Mouse (Mus musculus): ENCODE measurements at regions not wholly inside any gene's neighbourhood (a gene's known extent, or its start where the extent isn't known, plus 50 kb on each side); places are given as distances from the start of the nearest gene placed in this dataset.

DNA sequence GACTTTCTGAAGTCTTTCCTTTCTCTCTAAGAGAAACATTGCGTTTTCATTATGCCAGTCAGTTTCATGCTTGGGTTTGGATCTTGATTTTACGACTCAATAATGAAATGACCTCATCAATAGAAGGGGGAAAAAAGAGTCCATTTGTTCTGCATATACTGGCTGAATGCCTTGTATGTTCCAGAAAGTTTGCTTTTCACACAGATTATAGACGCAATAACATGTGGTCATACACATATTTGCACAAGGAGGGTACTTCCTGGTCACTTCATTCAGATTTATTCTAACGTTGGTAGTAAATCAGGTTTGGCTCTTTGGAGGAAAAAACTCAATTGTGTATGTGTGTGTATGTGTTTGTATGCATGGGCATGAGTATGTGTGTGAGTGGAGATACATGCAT, 143.9 kb upstream of the Krr1 start:
- DNase-seq (ENCODE audit: low spot score) = no peak
- Histone ChIP-seq H3K4me1 (peaks cover 23% of the 10 kb centered on the region), H3K36me3 (no peaks in the 10 kb centered on the region), H3K27me3 (ENCODE audit: low read depth, poor library complexity, severe bottlenecking) (no peaks in the 10 kb centered on the region), H3K27ac (no peak overlapping the region), H3K9me3 (replicated peaks) (no peaks in the 10 kb centered on the region), H3K4me3 (no peak overlapping the region)
- WGBS = 91% methylated on average over 4 of the region's 4 CpGs

DNA sequence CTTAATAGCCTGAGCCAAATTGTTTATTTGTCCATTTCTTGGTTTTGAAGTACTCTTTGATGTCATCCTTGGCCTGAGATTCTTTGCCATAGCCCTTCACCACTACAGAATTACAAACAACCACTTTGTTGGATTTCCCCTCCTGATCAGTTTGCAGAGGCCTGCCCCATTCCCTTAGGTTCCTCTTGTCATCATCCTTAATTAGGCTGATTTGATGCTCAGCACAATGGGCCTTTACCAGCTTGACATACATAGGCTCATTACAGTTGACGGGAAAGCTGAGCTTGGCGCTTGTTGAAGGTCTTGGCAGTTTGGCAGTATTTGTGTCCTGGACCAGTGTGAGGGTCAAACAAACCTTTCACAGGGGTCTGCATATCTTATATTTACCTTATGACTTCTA, 143.2 kb upstream of the Krr1 start:
- no peak overlapping the region for H3K27ac ChIP-seq
- H3K4me1 ChIP-seq = peaks cover 28% of the 10 kb centered on the region
- 94% methylated on average over 2 of the region's 2 CpGs for WGBS
- H3K27me3 ChIP-seq (ENCODE audit: low read depth, poor library complexity, severe bottlenecking) = no peaks in the 10 kb centered on the region
- no peaks in the 10 kb centered on the region for H3K36me3 ChIP-seq
- no peak for DNase-seq (ENCODE audit: low spot score)
- H3K9me3 ChIP-seq (replicated peaks) = no peaks in the 10 kb centered on the region
- no peak overlapping the region for H3K4me3 ChIP-seq

- 61% methylated on average over 1 of the region's 1 CpGs for WGBS
- Histone ChIP-seq H3K36me3 (no peaks in the 10 kb centered on the region), H3K4me3 (no peak overlapping the region), H3K27me3 (ENCODE audit: low read depth, poor library complexity, severe bottlenecking) (no peaks in the 10 kb centered on the region), H3K4me1 (peaks cover 31% of the 10 kb centered on the region), H3K9me3 (replicated peaks) (no peaks in the 10 kb centered on the region), H3K27ac (no peak overlapping the region)
- no peak for DNase-seq (ENCODE audit: low spot score)
Observed at GRCm38 (mm10) chr10:111831105-111831504, 141.4 kb upstream of the Krr1 start.

- 54% methylated on average over 2 of the region's 2 CpGs for WGBS
- H3K9me3 ChIP-seq (replicated peaks) = no peaks in the 10 kb centered on the region
- H3K27me3 ChIP-seq (ENCODE audit: low read depth, poor library complexity, severe bottlenecking) = 0 out of 2 replicates have a peak, but pooled peaks cover 6% of the 10 kb centered on the region
- peaks cover 26% of the 10 kb centered on the region for H3K4me1 ChIP-seq
- no peak overlapping the region for H3K4me3 ChIP-seq
- H3K27ac ChIP-seq = peak overlapping the region; percentile 15; the same call in 1 of the 2 replicates
- H3K36me3 ChIP-seq = no peaks in the 10 kb centered on the region
- DNase-seq (ENCODE audit: low spot score) = no peak
Observed at GRCm38 (mm10) chr10:111833611-111834010, 138.9 kb upstream of the Krr1 start.

DNA sequence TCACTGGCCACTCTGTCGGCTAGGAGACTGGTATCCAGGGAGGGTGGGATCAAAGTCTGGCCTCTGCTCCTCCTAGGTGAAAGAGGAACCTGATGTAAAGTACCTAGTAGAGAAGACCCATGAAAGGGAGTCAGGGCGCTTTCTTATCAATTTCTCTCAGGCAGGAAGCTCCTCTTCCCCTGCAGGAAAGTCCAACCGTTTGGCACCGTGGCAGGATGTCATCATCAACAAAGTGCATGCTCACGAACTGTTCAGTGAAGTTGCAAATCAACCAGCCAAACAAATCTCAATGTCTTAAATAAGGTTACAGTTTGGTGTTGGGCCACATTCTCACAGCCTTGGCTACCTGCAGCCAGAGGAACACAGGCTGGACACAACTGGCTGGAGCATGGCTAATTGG, 138.2 kb upstream of the Krr1 start:
- Histone ChIP-seq H3K4me1 (peaks cover 26% of the 10 kb centered on the region), H3K27me3 (ENCODE audit: low read depth, poor library complexity, severe bottlenecking) (0 out of 2 replicates have a peak, but pooled peaks cover 6% of the 10 kb centered on the region), H3K4me3 (no peak overlapping the region), H3K36me3 (no peaks in the 10 kb centered on the region), H3K27ac (peak overlapping the region; percentile 62), H3K9me3 (replicated peaks) (no peaks in the 10 kb centered on the region)
- DNase-seq (ENCODE audit: low spot score) = no peak
- WGBS = 46% methylated on average over 5 of the region's 5 CpGs

DNA sequence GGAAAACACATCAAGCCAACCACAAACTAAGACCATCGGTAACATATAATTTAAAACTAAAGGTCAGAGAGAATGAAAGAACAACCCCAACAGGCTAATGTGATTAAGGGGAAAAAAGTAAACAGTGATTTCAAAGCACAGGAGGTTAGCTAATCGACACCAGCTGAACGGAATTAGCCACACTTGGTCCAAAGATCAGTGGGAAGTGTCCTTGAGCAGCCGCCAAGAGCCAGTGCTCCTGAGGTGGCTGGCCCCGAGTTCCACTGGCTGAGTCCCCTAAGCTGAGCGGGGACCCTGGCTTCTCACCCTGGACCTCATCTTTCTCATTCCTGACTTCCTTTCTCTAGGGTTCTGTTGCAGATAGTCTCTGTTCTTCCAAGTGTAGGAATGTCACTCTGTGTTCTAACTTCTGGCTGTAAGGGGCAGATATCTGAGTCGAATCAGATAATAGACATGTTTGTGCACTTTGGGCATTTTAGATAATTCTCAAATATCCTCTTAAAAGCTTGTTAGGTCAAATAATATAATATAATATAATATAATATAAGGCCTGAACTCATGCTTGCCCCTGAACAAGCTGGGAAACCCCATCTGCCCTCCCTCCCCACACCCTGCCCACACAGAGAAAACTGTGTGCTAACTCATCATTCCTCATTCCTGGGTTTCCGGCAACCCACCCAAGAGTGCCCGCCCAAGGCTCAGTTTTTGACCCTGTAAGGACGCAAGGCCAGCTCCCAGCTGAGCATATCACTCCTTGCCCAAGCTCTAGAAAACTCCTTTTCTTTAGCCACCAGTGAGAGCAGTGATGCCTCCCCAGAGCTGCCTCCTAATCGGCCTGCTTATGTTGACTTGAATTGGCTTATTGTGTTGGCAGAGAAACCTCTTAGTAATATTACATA, 137.3 kb upstream of the Krr1 start:
- no peaks in the 10 kb centered on the region for H3K36me3 ChIP-seq
- H3K27ac ChIP-seq = no peak overlapping the region
- H3K27me3 ChIP-seq (ENCODE audit: low read depth, poor library complexity, severe bottlenecking) = 0 out of 2 replicates have a peak, but pooled peaks cover 6% of the 10 kb centered on the region
- H3K4me3 ChIP-seq = no peak overlapping the region
- DNase-seq (ENCODE audit: low spot score) = peak; percentile 64
- 24% methylated on average over 11 of the region's 11 CpGs for WGBS
- H3K9me3 ChIP-seq (replicated peaks) = no peaks in the 10 kb centered on the region
- peaks cover 26% of the 10 kb centered on the region for H3K4me1 ChIP-seq

- no peak for DNase-seq (ENCODE audit: low spot score)
- 74% methylated on average over 5 of the region's 5 CpGs for WGBS
- Histone ChIP-seq H3K4me3 (no peak overlapping the region), H3K36me3 (no peaks in the 10 kb centered on the region), H3K9me3 (replicated peaks) (no peaks in the 10 kb centered on the region), H3K4me1 (peaks cover 26% of the 10 kb centered on the region), H3K27ac (no peak overlapping the region), H3K27me3 (ENCODE audit: low read depth, poor library complexity, severe bottlenecking) (0 out of 2 replicates have a peak, but pooled peaks cover 6% of the 10 kb centered on the region)
Observed at GRCm38 (mm10) chr10:111836191-111836590, 136.3 kb upstream of the Krr1 start.

GRCm38 (mm10) chr10:111836802-111837201, 135.7 kb upstream of the Krr1 start:
- Histone ChIP-seq H3K36me3 (no peaks in the 10 kb centered on the region), H3K4me1 (peaks cover 26% of the 10 kb centered on the region), H3K27ac (no peak overlapping the region), H3K4me3 (no peak overlapping the region), H3K27me3 (ENCODE audit: low read depth, poor library complexity, severe bottlenecking) (0 out of 2 replicates have a peak, but pooled peaks cover 6% of the 10 kb centered on the region), H3K9me3 (replicated peaks) (no peaks in the 10 kb centered on the region)
- no peak for DNase-seq (ENCODE audit: low spot score)
- WGBS = 90% methylated on average over 4 of the region's 4 CpGs

DNA sequence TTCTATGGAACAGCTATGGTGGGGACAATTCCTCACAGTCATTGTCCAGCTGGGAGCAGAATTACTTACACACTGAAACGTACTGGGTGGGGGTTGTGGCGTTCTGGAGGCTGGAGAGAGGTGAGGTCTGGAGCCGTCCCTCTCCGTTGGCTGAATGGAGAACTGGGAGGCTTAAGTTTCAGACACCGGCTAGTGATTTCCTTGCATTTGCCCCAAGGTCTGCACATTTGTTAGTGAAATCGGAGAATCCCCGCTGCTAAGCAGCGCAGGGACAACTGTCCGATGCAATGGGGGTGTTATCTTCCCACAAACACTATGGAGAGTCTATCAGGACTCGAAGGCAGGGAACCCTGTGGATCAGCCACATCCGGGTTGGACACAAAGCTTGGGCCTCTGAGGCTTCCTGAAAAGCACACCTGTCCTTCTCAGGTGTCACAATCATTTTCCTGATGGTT, 130.1 kb upstream of the Krr1 start:
- H3K27ac ChIP-seq = 0 out of 2 replicates have a peak overlapping the region, but pooled peaks have one; percentile 11
- H3K9me3 ChIP-seq (replicated peaks) = no peaks in the 10 kb centered on the region
- DNase-seq (ENCODE audit: low spot score) = no peak
- H3K4me3 ChIP-seq = no peak overlapping the region
- H3K4me1 ChIP-seq = peaks cover 23% of the 10 kb centered on the region
- no peaks in the 10 kb centered on the region for H3K36me3 ChIP-seq
- 61% methylated on average over 11 of the region's 11 CpGs for WGBS
- H3K27me3 ChIP-seq (ENCODE audit: low read depth, poor library complexity, severe bottlenecking) = no peaks in the 10 kb centered on the region

DNA sequence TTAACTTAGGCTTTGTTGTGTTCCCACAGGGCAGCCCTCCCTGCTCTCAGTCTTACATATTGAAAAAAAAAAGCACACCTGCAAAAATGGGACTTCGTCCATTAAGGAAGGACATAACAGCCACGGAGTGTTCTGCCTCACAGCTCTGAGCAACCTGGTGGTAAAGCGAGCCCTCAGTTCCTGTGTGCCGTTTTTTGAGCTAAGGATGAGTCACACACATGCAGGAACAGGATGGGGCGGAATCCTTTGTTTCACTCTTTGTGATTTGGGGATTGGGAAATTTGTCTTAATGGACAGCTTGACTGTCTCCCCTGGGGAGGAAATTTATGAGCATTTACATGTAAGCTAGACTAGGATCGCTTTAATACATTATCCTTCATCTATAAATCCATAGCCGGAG, 129.6 kb upstream of the Krr1 start:
- DNase-seq (ENCODE audit: low spot score) = no peak

DNA sequence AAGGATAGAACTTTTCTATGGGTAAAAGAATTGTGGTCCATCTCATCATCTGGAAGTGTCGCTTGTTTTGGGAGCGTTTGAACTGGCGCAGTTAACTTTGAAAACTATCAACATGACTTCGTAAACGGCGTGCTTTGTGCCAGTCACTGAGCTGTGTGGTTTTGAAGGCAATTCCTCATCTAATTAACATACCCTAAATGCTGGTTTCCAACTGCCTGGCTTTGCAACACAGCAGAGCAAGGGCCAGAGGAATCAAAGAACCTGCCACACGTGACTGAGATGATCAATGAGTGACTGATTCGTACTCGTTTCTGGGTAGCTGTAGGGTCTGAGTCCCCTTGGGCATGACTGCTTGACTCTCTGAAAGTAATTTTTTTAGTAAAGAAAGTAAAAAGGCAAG, 129.2 kb upstream of the Krr1 start:
- no peaks in the 10 kb centered on the region for H3K36me3 ChIP-seq
- WGBS = 54% methylated on average over 9 of the region's 9 CpGs
- H3K27ac ChIP-seq = no peak overlapping the region
- no peaks in the 10 kb centered on the region for H3K9me3 ChIP-seq (replicated peaks)
- no peak overlapping the region for H3K4me3 ChIP-seq
- DNase-seq (ENCODE audit: low spot score) = no peak
- peaks cover 23% of the 10 kb centered on the region for H3K4me1 ChIP-seq
- no peaks in the 10 kb centered on the region for H3K27me3 ChIP-seq (ENCODE audit: low read depth, poor library complexity, severe bottlenecking)

More for the DNA sequence above, 129.6 kb upstream of the Krr1 start:
- Histone ChIP-seq H3K27me3 (ENCODE audit: low read depth, poor library complexity, severe bottlenecking) (no peaks in the 10 kb centered on the region), H3K27ac (no peak overlapping the region), H3K4me3 (no peak overlapping the region), H3K4me1 (peaks cover 23% of the 10 kb centered on the region), H3K9me3 (replicated peaks) (no peaks in the 10 kb centered on the region), H3K36me3 (no peaks in the 10 kb centered on the region)
- WGBS = 69% methylated on average over 7 of the region's 7 CpGs

GRCm38 (mm10) chr10:111844144-111844543, 128.3 kb upstream of the Krr1 start:
- Histone ChIP-seq H3K4me3 (no peak overlapping the region), H3K36me3 (no peaks in the 10 kb centered on the region), H3K9me3 (replicated peaks) (no peaks in the 10 kb centered on the region), H3K27me3 (ENCODE audit: low read depth, poor library complexity, severe bottlenecking) (no peaks in the 10 kb centered on the region), H3K4me1 (peaks cover 23% of the 10 kb centered on the region), H3K27ac (no peak overlapping the region)
- DNase-seq (ENCODE audit: low spot score) = no peak
- 93% methylated on average over 10 of the region's 10 CpGs for WGBS

DNA sequence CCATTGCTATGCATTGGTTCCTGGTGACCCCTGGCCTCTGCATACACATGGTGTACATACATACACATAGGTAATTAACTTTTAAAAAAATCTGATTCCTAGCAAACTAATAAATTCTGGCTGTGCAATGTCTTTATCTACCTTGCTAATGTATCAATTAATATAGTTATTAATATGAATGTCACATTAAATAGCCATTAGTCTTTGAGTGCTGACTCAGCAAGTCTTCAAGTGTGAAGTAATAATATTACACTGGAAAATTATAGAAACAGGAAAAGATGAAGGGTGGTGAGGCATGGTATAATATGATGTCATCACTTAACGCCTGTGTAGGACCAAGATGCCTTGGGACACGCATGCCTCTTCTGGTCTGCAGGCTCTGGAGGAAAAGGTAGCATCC, 126.5 kb upstream of the Krr1 start:
- Histone ChIP-seq H3K4me3 (no peak overlapping the region), H3K27ac (no peak overlapping the region), H3K4me1 (peaks cover 23% of the 10 kb centered on the region), H3K36me3 (no peaks in the 10 kb centered on the region), H3K9me3 (replicated peaks) (no peaks in the 10 kb centered on the region), H3K27me3 (ENCODE audit: low read depth, poor library complexity, severe bottlenecking) (no peaks in the 10 kb centered on the region)
- WGBS = 98% methylated on average over 2 of the region's 2 CpGs
- no peak for DNase-seq (ENCODE audit: low spot score)

Measured in limb, embryonic 10.5 days (tissue).